Mouse (Mus musculus) B cell, adult 2 months (primary cell): ENCODE data around the gene Otulin.
A peak's percentile ranks its signal among the peaks of the same experiment; 100 is the strongest.

Source experiments
- DNase-seq, 2 experiments: peaks; one replicate each; pipeline ENCODE4 v3.0.0; 2022

Otulin gene

GRCm38 (mm10) chr15:27612533-27613221 is 17.8 kb downstream of the Otulin start:
- DNase-seq = peak; percentile 75

GRCm38 (mm10) chr15:27609554-27609953 is 20.9 kb downstream of the Otulin start:
- no peak for DNase-seq

GRCm38 (mm10) chr15:27605252-27605651 is 25.2 kb downstream of the Otulin start:
- DNase-seq = no peak

GRCm38 (mm10) chr15:27604558-27604957 is 25.9 kb downstream of the Otulin start:
- no peak for DNase-seq

GRCm38 (mm10) chr15:27600524-27600923 is 30.0 kb downstream of the Otulin start:
- DNase-seq = no peak

- no peak for DNase-seq
Observed at GRCm38 (mm10) chr15:27598786-27599385, 31.6 kb downstream of the Otulin start.

- DNase-seq = peak; percentile 47 to 55
Observed at GRCm38 (mm10) chr15:27597516-27597915, 33.0 kb downstream of the Otulin start.

- DNase-seq = peak; percentile 82 to 87
Observed at GRCm38 (mm10) chr15:27596463-27597140, 33.9 kb downstream of the Otulin start.

- no peak for DNase-seq
Observed at GRCm38 (mm10) chr15:27595560-27595959, 34.9 kb downstream of the Otulin start.

GRCm38 (mm10) chr15:27594973-27595372 is 35.5 kb downstream of the Otulin start:
- DNase-seq = no peak

- DNase-seq = no peak
Observed at GRCm38 (mm10) chr15:27593717-27594116, 36.8 kb downstream of the Otulin start.

- DNase-seq = peak; percentile 42 to 49
Observed at GRCm38 (mm10) chr15:27592620-27593320, 37.7 kb downstream of the Otulin start.

GRCm38 (mm10) chr15:27590812-27591211 is 39.7 kb downstream of the Otulin start:
- no peak for DNase-seq

GRCm38 (mm10) chr15:27588087-27588826 is 42.2 kb downstream of the Otulin start:
- peak; percentile 28 to 33 for DNase-seq

- no peak for DNase-seq
Observed at GRCm38 (mm10) chr15:27586093-27586480, 44.4 kb downstream of the Otulin start.

- DNase-seq = no peak
Observed at GRCm38 (mm10) chr15:27585466-27586092, 44.9 kb downstream of the Otulin start.

GRCm38 (mm10) chr15:27583620-27584019 is 46.9 kb downstream of the Otulin start:
- DNase-seq = no peak

- DNase-seq = peak; percentile 58 to 66
Observed at GRCm38 (mm10) chr15:27583042-27583441, 47.5 kb downstream of the Otulin start.

GRCm38 (mm10) chr15:27582428-27582827 is 48.1 kb downstream of the Otulin start:
- DNase-seq = peak; percentile 62 to 64

GRCm38 (mm10) chr15:27581640-27582039 is 48.9 kb downstream of the Otulin start:
- DNase-seq = no peak

- DNase-seq = no peak
Observed at GRCm38 (mm10) chr15:27580771-27581170, 49.7 kb downstream of the Otulin start.

GRCm38 (mm10) chr15:27579853-27580252 is 50.6 kb downstream of the Otulin start:
- no peak for DNase-seq
